Mouse (Mus musculus) stomach, postnatal 0 days (tissue): ENCODE results near the gene Hivep2. TPM values are rescaled to one million over a fixed set of nuclear protein-coding genes. Genes with fewer than 3 reads are reported as not detected.

Source experiments
- ATAC-seq: fragments of 200-750 bp; cut with Nextera tagmentation; 2 replicates; pipeline ENCODE4 v1.8.0; 2017; ENCODE audit not compliant: low FRiP score, low TSS enrichment
- DNase-seq: peaks from one replicate; pipeline ENCODE4 v3.0.0-alpha.2; 2016; ENCODE audit warnings: low spot score
- H3K27ac ChIP-seq: fragments of 300-500 bp; sonication (generic); replicated peaks from 2 replicates; pipeline ENCODE4 v1.5.1; 2014; ENCODE audit warnings: mild to moderate bottlenecking, control low read depth
- H3K27me3 ChIP-seq: fragments of 300-500 bp; sonication (generic); 2 replicates; pipeline ENCODE4 v1.6.1; 2014; ENCODE audit warnings: low read length; ENCODE audit not compliant: control insufficient read depth, insufficient read depth
- H3K36me3 ChIP-seq: fragments of 300-500 bp; sonication (generic); 2 replicates; pipeline ENCODE4 v1.6.1; 2014; ENCODE audit warnings: low read length, mixed read lengths; ENCODE audit not compliant: control insufficient read depth, insufficient read depth
- H3K4me1 ChIP-seq: fragments of 300-500 bp; sonication (generic); replicated peaks from 2 replicates; pipeline ENCODE4 v1.6.1; 2014; ENCODE audit warnings: antibody characterized with exemption; ENCODE audit not compliant: control insufficient read depth, insufficient read depth
- H3K4me2 ChIP-seq: fragments of 300-500 bp; sonication (generic); replicated peaks from 2 replicates; pipeline ENCODE4 v1.6.1; 2014; ENCODE audit warnings: low read depth, mild to moderate bottlenecking, control low read depth, moderate library complexity
- H3K4me3 ChIP-seq: fragments of 300-500 bp; sonication (generic); 2 replicates; pipeline ENCODE4 v1.5.1; 2014; ENCODE audit warnings: low read depth, low read length, control low read depth
- H3K9ac ChIP-seq: fragments of 300-500 bp; sonication (generic); 2 replicates; pipeline ENCODE4 v1.6.1; 2014; ENCODE audit warnings: mild to moderate bottlenecking, low read length, control low read depth, mixed read lengths
- H3K9me3 ChIP-seq: fragments of 300-500 bp; sonication (generic); 2 replicates; pipeline ENCODE4 v1.6.1; 2016; ENCODE audit warnings: low read length; ENCODE audit not compliant: control insufficient read depth
- CTCF ChIP-seq: IDR thresholded peaks from 2 replicates; pipeline ENCODE4 v1.5.1; 2016; ENCODE audit warnings: antibody characterized with exemption, low read depth, mild to moderate bottlenecking, moderate library complexity
- EP300 ChIP-seq: optimal IDR thresholded peaks from 2 replicates; pipeline ENCODE3; 2016; ENCODE audit warnings: antibody characterized with exemption
- WGBS: fragments of 180-500 bp; shearing (Covaris S2); extraction: QIAGEN DNeasy Blood & Tissue Kit; methylation state at CpG from one replicate; pipeline ENCODE4 v1.1.7; 2014; 5-methylcytosine and 5-hydroxymethylcytosine counted together
- polyA plus RNA-seq: library from polyadenylated mRNA; unstranded; fragments of >200 nt; fragmentation: Nextera tagmentation; extraction: Ambion mirVana; gene quantifications from 2 replicates; pipeline ENCODE4 v1.2.1, GENCODE M21; 2015

The Hivep2 gene
- polyA plus RNA-seq, 1 experiment from 2014 or later: 3.1 TPM

DNA sequence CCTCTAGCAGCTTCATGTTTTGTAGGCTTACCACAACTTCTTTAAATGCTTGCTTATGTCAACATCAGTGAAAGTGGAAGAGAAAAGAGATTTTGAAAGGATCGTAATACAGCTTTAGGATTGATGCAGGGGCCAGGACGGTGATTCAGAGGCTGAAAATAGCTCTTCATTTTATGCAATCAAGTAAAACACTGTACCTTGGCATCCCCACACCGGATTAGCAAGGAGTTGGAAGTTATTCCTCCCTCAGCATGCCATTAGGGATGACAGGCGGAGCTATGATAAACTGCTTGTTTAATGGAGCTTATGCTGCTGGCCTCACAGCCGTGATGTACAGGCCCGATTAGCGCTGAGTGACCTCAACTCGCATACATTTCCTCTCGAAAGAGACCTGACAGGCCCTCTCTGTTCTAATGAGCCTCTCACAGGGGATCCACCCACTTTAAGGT is 89.7 kb downstream of the Hivep2 start:
- ATAC-seq (peak; percentile 85), DNase-seq (peak; percentile 31)
- TF ChIP-seq CTCF (no peak), EP300 (no peak)
- Histone ChIP-seq H3K4me1 (peaks cover 8% of the 10 kb centered on the region), H3K4me3 (no peak overlapping the region), H3K27ac (no peak overlapping the region; the same call in 1 of the 2 replicates), H3K4me2 (no peak overlapping the region), H3K9ac (no peak overlapping the region), H3K36me3 (no peaks in the 10 kb centered on the region), H3K9me3 (no peaks in the 10 kb centered on the region), H3K27me3 (no peaks in the 10 kb centered on the region)
- 19% methylated on average over 9 of the region's 9 CpGs for WGBS

DNA sequence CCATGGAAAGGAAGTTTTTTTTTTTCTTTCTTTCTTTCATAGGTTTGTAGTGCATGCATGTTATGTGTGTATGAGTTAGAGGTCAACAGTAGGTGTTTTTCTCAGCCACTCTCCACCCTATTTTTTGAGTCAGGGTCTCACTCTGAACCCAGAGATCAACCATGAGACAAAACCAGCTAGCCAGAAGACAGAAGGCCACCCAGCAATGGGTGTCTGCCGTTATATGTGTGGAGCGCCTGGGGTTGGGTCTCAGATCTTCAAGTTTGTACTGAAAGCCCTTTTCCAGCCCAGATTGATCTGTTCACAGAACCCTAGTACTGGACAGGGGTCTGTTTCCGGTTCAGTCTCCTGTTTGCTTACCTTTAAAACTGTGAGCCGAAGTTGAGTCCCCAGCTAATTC is 90.2 kb downstream of the Hivep2 start:
- no peak for ATAC-seq
- 73% methylated on average over 4 of the region's 4 CpGs for WGBS
- TF ChIP-seq EP300 (no peak), CTCF (no peak)
- Histone ChIP-seq H3K9ac (no peak overlapping the region), H3K4me2 (no peak overlapping the region), H3K27me3 (no peaks in the 10 kb centered on the region), H3K4me1 (peaks cover 8% of the 10 kb centered on the region), H3K4me3 (no peak overlapping the region), H3K36me3 (no peaks in the 10 kb centered on the region), H3K27ac (peak overlapping the region; percentile 71), H3K9me3 (no peaks in the 10 kb centered on the region)
- no peak for DNase-seq

DNA sequence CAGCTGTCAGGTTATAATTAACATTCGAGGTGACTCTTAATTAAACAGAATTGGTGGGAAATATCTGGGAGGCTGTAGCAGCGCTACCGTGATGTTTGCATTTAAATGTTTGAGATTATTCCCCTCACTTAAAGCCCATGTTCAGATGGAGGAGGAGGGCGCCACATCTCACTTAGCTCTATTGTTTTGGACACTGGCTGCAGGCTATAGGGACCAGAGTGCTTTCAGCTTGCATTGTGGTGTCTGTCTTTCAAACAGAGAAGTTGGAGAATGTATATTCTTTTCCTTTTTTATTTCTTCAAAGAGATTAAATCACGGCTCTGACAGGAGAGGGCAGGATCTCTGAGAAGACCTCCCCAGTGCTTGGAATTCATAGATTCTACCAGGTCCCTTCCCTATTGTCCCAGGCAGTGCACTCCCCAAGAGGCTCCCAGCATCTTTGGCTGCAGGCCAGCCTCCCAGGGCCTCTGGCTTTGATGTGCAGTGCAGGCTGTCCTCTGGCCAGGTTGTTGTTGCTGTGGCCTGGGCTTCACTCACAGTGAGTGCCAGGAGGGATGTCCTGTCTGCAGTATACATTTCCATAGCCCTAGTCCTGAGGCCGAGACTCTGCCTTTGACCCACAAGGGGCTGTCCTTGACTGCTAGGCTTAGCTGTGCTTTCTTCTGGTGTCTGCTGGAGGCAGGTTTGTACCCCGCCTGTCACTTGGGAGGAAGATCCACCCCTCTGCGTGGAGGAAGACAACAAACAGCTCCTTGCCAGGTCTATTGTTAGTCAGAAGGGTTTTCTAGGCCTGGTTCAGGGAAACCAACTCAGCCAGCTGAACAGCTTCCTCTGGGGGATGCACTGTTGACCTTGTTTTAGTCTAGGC is 90.9 kb downstream of the Hivep2 start:
- TF ChIP-seq CTCF (no peak), EP300 (no peak)
- H3K4me2 ChIP-seq: no peak overlapping the region
- no peaks in the 10 kb centered on the region for H3K27me3 ChIP-seq
- peaks cover 8% of the 10 kb centered on the region for H3K4me1 ChIP-seq
- ATAC-seq (peak; percentile 64), DNase-seq (peak; percentile 37)
- H3K36me3 ChIP-seq: no peaks in the 10 kb centered on the region
- no peaks in the 10 kb centered on the region for H3K9me3 ChIP-seq
- H3K9ac ChIP-seq: no peak overlapping the region
- WGBS: 47% methylated on average over 8 of the region's 8 CpGs
- 0 out of 2 replicates have a peak overlapping the region, but pooled peaks have one; percentile 30 for H3K27ac ChIP-seq
- H3K4me3 ChIP-seq: no peak overlapping the region

DNA sequence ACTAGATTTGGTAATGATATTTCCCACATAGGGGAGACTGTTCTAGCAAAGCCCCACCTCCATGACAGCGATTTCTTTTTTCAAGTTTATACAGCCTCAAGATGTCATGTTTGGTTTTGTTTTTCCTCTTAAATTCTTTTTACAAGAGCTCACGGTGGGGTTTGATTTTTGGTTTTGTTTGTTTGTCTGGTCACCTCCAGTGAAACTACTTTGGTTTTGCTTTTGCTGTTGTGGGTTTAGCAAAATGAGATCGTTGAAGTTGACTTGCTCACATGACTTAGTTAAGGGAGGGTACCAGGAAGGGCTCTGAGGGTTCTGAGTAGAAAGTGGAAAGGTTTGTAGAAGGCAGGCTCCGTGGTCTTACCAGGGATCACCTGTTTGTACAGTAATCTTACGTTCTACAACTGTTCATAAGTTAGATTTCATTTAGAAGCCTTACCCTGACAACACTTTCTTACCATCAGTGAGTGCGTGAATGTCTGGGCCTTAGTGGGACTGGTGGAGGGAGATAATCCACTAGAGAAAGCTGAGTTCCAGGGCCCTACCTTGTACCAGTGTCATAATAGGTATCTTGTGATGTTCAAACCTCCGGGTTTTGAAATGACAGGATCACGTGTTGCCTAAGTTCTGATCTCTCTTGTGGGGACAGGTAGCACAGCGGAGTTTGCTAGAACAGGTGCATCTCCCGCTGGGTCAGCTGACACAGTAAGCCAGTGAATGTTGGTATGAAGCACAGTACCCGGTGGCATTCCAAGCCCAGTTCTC is 92.1 kb downstream of the Hivep2 start:
- DNase-seq: no peak
- ATAC-seq: no peak

DNA sequence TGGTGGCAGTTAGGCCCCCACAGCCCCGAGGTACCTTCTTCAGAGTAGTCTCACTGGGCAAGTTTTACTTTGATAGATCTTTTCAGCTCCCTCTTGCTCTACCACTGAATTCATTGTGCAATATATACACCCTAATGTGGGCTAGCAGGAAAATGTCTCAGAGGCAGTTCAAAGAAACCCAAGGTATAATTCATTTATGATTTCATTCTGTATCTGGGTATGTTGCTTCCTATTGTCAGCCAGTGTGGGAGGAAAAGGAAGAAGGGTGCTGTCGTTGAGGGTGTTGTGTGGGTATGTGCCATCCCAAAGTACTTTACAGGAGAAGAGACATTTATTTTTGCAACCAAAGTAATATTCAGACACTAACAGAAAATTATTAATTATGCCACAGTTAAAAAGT is 92.9 kb downstream of the Hivep2 start:
- TF ChIP-seq CTCF: no peak
- TF ChIP-seq EP300: no peak
- ATAC-seq (no peak), DNase-seq (no peak)
- H3K36me3 ChIP-seq: no peaks in the 10 kb centered on the region
- H3K27me3 ChIP-seq: no peaks in the 10 kb centered on the region
- 66% methylated on average over 2 of the region's 2 CpGs for WGBS
- no peak overlapping the region for H3K4me3 ChIP-seq
- no peak overlapping the region for H3K9ac ChIP-seq
- no peak overlapping the region for H3K27ac ChIP-seq
- no peaks in the 10 kb centered on the region for H3K9me3 ChIP-seq
- no peak overlapping the region for H3K4me2 ChIP-seq
- peaks cover 8% of the 10 kb centered on the region for H3K4me1 ChIP-seq

More for the DNA sequence above, 92.1 kb downstream of the Hivep2 start:
- no peak overlapping the region for H3K4me2 ChIP-seq
- H3K9me3 ChIP-seq: no peaks in the 10 kb centered on the region
- no peaks in the 10 kb centered on the region for H3K36me3 ChIP-seq
- H3K9ac ChIP-seq: no peak overlapping the region
- no peak overlapping the region for H3K27ac ChIP-seq
- peaks cover 8% of the 10 kb centered on the region for H3K4me1 ChIP-seq
- H3K27me3 ChIP-seq: no peaks in the 10 kb centered on the region
- no peak for TF ChIP-seq EP300
- TF ChIP-seq CTCF: no peak
- H3K4me3 ChIP-seq: no peak overlapping the region
- 89% methylated on average over 11 of the region's 11 CpGs for WGBS

DNA sequence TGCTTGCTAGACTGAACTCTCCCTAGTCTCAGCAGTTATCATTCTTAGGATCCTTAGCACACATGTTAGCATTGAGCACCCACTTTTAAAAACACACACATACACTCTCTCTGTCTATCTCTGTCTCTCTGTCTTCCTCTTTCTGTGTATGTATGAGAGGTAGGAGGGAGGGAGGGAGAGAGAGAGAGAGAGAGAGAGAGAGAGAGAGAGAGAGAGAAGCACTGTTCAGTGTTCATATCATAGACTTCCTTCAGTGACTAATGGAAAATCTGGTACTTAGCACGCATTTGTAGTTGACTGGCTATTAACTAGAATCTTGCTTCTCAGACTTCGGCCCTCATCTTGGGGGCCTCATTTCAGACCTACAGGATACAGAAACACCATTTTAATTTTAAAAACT is 93.7 kb downstream of the Hivep2 start:
- Histone ChIP-seq H3K9ac (no peak overlapping the region), H3K36me3 (no peaks in the 10 kb centered on the region), H3K4me2 (no peak overlapping the region), H3K27me3 (no peaks in the 10 kb centered on the region), H3K4me1 (peaks cover 8% of the 10 kb centered on the region), H3K4me3 (no peak overlapping the region), H3K9me3 (no peaks in the 10 kb centered on the region), H3K27ac (no peak overlapping the region)
- DNase-seq (no peak), ATAC-seq (no peak)
- no peak for TF ChIP-seq CTCF
- no peak for TF ChIP-seq EP300
- 78% methylated on average over 2 of the region's 2 CpGs for WGBS
